Mouse (Mus musculus) urinary bladder, postnatal 10 days (tissue): ENCODE results near the gene Ensa.
"Not testable (repeated sequence)": the region's sequence is repeated elsewhere in the genome, so short reads cannot be mapped to it uniquely, and the experiment has no call there.

Experiments
- DNase-seq: peaks from one replicate; pipeline ENCODE4 v3.0.0; 2022; ENCODE audit warnings: low spot score

Gene Ensa

DNA sequence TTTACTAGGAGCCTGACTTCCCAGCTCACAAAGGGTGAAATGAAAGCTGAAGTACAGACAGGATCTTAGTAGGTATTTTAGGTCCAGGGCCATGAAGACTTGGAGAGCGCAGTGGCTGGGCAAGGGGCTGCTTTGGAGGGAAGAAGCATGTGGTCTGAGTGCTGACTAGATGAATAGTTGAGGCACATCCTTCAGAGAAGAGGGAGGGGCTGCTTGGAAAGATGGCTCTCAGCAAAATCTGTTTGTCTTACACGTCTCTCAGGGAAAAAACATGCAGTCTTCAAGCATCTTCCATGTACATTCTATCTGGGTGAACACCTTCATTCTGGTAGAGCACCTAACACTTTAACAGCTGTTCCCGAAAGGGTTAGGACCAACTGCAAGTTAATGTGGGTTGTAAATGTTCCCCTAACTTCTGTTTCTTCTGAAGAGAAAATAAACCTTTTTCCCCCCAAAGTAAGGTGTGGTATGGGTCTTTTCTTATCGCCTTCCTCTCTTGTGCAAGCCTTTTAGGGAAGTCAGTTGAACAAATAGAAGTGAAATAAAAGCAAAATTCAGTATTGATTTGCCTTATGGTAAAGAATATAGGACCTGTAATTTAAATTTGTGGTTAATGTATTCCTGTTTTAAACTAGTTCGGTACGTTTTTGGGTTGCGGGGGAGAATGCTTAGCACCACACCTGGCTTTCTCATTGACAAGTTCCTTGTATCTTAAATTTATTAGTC is 38.1 kb downstream of the Ensa start:
- DNase-seq = no peak

DNA sequence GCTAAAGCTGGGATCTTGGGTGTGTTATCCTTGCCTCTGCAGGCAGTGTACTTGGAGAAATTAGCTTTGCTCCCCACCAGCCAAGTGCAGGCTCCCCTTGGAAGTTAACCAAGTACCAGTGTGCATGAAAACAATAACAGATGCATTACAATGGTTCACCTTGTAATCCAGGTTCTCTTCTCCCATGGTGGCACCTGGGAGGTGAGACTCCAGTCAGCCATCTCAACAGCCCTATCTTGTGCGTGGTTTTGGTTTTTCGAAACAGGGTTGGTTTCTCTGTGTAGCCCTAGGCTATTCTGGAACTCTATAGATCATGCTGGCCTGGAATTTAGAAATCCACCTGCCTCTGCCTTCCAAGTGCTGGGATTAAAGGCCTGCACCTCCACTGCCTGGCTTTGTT is 38.7 kb downstream of the Ensa start:
- DNase-seq = no peak

DNA sequence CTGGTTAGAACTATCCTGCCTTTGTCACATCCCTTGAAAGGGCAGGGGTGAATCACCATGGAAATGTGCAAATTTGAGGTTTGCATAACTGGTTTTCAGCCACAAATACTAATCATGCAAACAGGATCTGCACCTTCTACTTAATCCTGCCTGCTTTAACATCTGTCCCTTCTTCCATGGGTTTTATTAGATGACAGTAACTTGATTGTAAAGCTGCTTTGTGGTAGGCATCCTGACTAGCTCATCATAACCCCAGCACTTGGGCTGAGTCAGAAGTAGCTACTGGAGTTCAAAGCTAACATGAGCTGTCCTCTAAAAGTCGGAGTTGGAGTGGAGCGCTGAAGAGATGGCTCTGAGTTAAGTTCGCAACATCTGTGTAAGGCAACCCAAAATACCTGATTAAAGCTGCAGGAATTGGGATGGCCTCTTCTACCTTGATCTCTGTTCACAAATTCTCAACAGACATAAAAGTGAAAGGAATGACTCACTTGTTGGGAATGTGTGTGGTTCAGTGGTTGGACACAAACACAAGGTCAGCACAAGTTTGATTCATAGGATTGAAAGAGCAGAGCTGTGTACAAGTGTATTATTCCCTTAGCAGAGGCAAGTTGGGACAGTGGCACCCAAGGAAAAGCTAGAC is 39.3 kb downstream of the Ensa start:
- no peak for DNase-seq

DNA sequence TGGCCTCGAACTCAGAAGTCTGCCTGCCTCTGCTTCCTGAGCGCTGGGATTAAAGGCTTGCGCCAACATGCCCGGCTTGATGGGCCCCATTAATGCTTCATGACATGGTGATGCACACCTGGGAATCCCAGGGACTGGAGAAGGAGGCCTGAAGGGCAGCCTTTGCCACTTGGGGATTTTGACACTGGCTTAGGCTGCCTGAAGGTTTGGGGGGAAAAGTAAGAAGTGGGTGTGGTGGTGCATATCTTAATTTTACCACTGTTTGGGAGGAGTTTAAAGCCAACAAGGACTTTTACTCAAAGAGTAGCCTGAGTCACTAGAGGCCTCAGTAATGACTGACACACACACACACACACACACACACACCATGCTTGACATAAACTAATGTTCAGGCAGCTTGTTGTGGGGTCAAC is 40.2 kb downstream of the Ensa start:
- no peak for DNase-seq

DNA sequence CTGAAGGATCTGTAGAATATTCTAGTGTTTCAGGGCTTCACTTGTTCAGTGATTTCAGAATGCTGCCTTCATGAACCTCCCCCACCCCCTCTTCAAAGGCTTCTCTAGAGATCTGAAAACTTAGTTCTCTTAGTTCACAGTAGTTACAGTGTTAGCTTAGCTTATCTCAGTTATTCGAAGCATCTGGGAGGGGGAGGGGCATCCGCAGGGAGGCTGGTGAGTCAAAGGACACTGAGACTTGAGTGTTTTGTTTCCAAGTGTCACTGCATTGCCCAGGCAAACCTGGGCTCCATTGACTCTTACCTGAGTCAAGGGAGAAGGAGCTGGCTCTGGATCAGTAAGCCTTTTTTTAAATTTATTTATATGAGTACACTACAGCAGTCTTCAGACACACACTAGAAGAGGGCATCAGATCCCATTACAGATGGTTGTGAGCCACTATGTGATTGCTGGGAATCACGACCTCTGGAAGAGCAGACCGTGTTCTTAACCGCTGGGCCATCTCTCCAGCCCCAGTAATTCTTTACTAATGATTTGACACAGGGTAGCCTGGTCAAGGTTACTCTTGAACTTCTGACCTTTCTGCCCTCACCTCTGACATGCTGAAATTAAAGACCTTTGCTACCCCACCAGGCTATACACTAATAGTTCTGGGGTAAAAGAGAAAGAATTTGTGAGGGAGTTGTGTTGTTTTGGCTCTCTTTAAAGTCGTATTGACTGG is 41.5 kb downstream of the Ensa start:
- DNase-seq = no peak

DNA sequence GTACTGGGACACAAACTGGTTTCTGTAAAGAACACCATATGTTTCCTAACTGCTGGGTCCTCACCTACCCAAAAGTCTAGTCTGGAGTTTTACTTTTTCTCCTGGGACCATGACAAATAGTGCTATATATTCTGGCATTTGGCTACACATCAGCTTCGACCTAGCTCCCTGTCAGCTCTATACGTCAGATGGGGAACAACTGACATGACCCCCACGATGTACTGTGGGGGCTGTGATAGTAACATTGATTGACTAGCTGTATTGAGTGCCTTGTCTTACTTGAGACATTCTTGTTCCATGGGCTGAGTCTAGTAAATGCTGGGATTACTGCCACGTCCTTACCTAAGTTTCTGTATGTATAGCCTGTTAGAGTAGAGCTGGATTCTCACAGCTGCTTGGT is 42.7 kb downstream of the Ensa start:
- DNase-seq = no peak

DNA sequence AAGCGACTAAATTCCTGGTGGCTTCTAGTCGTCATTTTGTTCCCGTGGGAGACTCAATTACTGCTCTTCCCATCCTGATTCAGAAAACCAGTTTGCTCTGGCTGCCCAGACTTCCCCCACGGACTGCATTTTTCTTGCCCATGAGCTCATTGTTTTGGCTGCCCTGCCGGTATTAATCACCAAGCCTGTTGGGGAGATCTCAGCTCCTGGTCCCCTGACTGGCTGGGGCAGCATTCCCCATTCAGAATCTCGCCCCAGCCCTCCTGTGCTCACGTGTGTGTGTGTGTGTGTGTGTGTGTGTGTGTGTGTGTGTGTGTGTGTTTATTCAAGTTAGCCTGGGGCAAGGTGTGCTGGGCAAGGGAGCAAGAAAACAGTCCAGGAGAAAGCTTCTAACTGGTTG is 43.2 kb downstream of the Ensa start:
- no peak for DNase-seq

DNA sequence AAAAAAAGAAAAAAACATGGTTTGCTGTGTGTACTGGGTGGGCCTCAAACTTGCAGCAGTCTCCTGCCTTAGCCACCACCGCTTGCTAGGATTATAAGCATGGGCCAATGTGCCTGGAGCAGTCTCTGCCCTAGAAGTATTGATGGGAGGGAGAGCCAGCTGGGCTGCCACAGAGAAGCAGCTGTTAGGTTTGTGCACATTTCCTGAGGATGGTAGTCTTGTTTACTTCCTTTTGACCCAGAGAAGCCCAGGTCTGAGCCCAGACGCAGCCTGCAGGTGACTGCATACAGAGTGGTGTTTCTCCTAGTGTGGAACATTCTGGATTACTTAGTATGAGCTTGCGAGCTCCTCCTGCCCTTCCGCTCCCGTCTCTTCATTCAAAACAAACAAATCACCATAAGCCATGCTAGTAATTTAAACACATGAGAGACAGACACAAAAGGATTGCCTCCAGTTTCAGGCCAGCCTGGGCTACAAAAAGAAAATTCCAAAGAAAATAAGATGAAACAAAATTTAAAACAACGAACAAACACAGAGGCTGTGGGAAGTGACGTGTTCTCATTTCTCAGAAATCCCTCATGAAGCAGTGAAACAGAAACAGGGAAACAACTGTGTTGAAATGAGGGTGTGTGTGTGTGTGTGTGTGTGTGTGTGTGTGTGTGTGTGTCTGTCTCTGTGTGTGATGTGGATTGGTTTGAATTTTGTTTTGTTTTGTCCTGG is 44.0 kb downstream of the Ensa start:
- no peak for DNase-seq

DNA sequence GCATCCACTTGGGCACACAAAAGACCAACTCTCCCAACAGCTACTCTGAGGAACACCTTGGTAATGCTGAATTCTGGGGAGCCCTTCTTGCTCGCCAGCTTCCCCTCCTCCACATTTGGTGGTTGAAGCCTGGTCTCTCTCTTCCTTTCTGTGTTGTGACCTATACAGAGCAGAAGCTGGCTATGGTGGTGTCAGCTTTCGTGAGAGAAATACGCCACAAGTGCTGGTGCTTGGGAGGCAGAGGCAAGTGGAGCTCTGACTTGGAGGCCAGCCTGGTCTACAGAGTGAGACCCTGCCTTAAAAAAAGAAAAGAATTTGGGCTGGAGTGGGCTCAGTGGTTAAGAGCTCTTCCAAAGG is 44.5 kb downstream of the Ensa start:
- DNase-seq = no peak

DNA sequence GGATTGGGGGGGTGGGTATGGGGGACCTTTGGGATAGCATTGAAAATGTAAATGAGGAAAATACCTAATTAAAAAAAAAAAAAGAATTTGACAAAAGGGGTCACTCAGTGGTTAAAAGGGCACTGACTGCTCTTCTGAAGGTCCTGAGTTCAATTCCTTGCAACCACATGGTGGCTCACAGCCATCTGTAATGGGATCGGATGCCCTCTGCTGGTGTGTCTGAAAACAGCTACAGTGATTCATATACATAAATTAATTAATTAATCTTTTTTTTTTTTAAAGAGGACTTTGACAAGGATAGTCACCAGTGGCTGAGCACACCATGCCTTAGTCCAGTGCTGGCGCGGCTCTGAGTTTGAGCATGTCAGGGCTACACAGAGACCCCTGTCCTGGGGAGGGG is 45.6 kb downstream of the Ensa start:
- not testable (repeated sequence) for DNase-seq

DNA sequence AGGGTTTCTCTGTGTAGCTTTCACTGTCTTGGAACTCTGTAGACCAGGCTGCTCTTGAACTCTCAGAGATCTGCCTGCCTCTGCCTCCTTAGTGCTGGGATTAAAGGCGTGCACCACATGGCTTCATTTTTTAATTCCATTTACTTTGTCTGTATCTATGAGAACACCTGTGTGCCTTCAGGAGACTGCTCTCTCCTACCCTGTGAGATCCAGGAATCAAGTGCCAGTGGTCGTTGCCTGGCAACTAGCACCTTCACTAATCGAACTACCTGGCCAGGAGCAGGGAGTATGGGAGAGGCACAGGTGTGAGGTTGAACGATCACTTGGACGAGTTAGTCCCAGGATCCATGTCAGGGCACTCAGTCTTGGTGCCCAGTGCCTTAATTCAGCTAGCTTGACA is 46.4 kb downstream of the Ensa start:
- DNase-seq = no peak

DNA sequence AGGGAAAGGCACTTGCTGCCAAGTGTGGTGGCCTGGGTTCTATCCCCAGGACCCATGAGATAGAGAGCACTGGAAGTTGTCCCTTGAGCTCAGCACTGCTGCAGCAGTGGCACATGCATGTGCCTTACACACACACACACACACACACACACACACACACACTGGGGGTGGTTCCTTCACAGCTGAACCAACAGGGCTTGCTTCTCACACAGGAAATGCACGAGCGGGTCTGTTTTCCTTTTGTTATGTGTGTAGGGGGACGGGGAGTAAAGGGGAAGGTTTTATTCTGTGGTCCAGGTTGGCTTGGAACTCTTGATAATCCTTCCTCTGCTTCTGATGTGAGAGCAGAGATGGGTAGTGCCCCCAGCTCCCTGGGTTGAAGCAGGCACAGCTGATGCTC is 47.7 kb downstream of the Ensa start:
- no peak for DNase-seq

DNA sequence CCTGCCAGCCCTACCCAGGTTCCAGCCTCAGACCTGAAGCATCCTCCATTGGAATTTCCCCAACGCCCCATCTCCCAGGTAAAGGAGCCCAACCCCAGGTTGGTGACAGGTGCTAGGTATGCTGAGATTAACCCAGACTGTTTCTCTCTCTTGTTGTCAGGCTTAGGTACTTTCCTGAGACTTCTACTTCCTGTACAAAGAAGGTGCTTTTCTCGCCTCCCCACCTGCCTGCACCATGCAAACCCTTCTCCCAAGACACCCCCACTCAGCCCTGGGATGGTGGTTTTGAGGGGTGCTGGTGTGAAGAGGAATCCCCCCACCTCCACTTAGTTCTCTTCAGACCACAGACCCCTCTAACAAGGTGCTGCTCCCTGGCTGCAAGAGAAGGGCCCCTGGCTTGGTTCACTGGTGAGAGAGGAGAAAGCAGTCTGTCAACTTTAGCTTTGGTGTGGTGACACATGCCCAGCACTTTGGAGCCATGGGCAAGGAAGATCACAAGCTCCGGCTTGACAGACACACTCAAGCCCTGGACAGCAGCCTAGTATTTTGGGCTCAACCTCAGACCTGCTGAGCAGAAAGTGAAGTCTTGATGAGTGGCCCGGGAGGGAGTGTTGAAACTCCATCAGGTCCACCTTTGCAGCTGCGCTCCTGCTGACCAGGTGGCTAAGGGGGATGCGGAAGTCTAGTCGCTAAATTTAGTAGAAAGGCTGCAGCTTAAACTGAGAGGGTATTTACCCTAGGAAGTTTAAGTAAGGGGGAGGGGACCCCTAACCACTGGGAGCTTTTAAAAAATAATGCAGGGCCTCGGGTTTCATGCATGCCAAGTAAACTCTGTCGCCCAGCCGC is 48.3 kb downstream of the Ensa start:
- no peak for DNase-seq

DNA sequence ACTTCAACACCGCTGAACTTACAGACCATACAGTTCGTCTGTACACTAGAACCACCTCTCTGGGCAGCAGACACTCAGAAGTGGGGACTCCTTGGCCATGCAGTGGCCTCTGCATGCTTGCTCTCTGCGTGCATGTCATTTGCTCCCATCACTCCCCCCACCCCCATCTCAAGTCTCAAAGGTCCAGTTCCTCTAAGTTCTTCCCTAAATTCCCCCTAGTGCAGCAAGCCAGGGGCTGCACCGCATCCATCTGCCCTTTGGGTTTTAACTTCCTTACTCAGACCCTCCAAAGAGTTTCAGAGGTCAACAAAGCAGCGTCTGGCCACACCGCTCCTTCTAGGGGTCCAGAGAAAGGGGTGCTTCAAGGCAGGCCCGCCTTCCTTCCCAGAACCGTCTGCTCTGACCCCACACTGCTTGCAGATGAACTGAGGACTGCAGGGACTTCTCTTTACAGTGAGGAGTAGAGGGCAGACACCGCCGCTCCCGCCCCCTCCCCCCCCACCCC is 49.0 kb downstream of the Ensa start:
- DNase-seq = no peak

DNA sequence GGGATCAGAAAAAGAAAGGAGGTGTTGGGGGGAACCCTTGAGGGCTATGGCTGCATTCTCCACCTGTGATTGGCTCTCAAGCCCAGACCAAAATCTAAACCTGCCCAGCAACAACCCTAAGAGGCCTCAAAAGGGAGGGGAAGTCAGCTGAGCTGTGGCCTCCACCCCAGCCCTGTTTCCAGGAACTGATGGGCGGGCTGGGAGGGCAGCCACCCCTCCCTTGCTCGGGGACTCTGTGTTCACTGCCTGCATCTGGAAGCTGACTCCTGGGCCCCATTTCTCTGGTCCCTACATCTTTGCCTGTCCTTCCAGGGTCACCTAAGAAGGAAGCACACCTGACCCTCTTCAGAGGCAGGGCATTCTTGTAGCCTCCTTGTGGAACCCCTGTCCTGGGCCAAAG is 49.4 kb downstream of the Ensa start:
- no peak for DNase-seq

DNA sequence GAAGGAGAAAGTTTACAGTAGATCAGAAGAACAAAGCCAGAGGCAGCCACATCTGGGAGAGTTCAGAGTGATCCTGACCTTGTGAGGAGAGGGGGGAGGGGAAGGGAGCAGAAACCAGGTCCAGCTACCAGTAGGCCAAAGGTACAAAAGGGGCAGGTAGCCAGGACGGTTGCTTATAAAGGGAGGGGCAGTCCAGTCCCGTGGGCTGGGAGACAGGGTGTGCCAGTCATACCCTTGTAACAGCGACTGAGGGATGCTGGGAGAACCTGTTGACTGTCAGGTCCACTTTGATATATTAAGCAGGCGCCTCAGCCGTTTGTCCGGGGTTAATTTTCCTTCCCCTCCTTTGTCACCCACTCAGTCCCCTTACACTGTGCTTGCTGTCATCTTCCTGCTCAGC is 50.0 kb downstream of the Ensa start:
- DNase-seq = no peak

DNA sequence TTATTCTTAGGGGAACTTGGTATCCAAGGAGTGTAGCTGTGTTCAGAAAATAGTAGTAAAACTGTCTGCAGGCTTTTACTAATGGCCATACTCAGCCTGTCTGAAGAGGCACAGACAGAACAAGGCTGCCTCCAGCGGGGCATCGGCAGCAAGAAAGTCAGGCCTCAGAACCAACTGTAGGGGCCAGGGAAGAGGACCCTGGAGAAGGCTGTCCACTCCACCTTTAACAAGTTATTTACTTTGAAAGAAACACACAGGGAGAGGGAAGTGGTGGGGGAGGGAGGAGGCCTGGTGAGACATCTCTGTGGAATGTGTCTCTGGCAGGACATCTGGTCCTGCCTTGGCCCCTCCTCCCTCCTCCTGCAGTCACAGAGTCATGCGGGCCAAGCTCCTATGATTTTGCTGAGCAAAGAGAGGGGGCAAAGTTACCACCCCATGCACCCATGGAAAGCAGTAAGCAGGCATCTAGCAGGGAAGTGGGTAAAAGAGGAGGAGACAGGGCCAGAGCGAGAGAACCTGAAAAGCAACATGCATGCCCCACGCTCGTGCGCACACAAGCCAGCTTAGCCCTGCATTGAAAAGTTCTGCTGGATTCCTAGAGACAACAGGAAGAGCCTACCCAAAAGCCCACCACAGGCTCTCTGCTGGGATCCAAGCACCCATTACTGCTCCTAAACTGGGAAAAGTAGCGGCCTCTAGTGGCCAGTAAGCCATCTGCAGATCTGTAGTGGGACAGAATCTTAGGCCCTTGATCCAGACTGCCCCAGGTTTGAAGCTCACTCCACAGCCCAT is 50.7 kb downstream of the Ensa start:
- DNase-seq = no peak

DNA sequence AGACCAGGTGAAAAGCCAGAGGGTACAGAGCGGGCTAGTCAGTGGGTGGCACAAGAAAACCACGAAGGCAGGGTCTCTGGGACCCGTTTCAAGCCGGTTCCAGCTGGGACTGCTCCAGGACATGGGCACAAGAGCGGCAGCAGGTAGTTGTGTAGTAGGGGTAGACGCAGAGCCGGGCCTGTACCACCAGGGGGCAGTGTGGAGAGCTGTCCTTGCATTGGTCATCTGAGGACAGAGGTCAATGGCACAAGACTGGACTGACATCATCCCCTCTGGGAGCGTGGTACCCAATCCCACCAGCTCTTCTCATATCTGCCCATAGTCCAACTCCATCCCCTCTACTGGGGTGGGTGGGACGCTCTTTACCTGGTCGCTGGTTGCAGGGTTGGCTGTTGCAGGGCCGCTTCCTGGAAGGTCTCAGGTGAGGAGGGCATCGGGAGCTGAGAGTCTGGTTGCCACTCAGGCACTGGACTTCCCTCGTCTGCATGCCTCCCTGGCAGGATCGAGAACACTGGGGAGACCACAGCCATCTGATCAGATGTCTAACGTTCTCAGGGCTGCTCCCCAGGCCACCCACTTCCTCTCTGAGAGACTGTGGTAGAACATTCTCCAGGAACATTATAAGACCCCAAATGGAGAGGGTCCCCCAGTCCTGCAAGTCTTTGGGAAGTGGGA is 52.1 kb downstream of the Ensa start:
- DNase-seq = peak; percentile 63

DNA sequence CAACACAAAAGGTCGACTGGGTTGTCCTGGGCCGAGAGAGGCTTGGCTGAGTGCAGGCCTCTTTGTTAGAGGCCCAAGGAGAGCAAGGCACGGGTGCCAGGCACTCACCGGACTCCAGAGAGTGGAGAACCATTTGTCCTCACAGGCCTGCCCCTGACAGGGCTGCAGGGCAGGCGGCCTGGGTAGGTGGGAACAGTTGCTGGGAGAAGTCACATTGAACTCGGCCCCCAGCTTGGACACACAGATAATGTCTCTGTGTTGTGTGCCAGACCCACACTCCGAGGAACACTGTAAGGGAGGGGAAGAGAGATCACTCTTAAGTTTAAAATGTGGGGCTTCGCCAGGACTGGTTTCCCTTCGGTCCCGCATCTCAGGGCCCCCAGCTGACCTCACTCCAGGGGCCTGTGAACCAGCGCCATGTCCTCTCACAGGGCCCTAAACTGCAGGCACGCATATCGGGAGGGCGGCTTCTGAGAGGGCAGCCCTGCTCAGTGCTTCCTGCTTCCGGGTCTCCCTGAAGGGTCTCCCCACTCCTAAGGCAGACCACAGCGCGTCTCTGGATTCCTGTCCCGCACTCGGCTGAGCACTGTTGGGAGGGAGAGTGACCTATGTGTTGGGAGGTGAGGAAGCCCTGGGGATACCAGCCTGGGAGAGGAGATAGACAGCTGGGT is 52.8 kb downstream of the Ensa start:
- DNase-seq = no peak

DNA sequence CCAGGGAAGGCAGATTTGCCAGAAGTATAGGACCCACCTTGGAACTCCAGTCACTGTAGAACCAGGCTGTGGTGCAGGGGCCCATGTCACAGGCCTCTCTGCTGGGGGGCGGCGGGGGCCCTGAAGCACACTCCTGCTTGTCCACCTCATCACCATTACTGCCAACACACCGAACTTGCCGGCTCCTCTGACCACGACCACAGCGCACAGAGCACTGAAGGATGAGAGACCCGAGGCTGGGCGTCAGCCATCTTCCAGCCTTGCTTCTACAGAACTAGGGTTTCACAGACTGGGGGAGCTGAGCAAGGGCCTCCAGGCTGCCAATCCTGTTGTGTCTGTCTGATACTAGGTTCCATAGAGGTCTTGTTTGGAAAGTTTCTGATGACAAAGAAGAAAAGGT is 54.8 kb downstream of the Ensa start:
- DNase-seq = no peak
